Mouse (Mus musculus): ENCODE measurements around the gene Gm28053. TPM values are rescaled to one million over a fixed set of nuclear protein-coding genes. Genes with fewer than 3 reads are reported as not detected.
A peak's percentile ranks its signal among the peaks of the same experiment; 100 is the strongest.

Gm28053 gene
- polyA plus RNA-seq, 1 experiment from 2014 or later: not detected

GRCm38 (mm10) chr6:48747091-48747966 is 28.9 kb downstream of the Gm28053 start:
- ATAC-seq: no peak
- WGBS: 77% methylated on average over 7 of the region's 7 CpGs
- H3K27ac ChIP-seq: no peak overlapping the region
- no peak overlapping the region for H3K4me2 ChIP-seq (replicated peaks)
- no peaks in the 10 kb centered on the region for H3K36me3 ChIP-seq
- H3K4me3 ChIP-seq (replicated peaks): no peak overlapping the region
- H3K4me1 ChIP-seq (replicated peaks): peaks cover 8% of the 10 kb centered on the region
- H3K9me3 ChIP-seq: no peaks in the 10 kb centered on the region
- no peak overlapping the region for H3K9ac ChIP-seq (replicated peaks)
- H3K27me3 ChIP-seq: peaks cover 15% of the 10 kb centered on the region

DNA sequence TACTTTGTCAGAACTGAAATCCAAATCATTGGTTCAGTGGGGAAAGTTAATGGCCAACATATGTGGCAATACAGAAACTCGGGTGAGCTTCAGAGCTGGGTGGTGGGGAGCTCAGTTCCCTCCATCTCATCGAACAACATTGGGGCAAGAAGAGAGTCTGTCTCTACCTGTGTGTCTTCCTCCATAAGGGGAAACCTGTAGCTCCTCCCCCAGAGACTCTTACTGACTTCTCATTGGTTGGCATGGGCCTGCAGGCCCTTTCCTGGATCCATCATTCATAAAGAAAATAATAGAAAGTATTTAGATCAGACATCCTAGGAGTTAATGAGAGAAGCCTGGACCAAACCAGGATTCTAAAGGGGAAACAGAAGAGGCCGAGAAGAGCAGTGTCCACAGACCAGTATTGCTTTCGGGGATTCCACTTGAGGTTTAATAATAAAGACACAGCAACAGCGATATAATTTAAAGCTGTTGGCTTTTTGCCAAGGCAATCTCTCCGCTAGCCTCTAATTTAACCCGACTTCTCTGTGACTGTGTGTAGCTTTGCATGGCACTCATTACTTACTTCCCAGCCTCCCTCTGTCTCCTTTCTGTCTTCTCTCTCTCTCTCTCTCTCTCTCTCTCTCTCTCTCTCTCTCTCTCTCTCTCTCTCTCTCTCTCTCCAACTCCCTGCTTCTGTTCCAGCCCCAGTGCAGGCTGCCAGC is 45.3 kb downstream of the Gm28053 start:
- Histone ChIP-seq H3K4me2 (replicated peaks) (no peak overlapping the region), H3K9me3 (0 out of 2 replicates have a peak, but pooled peaks cover 8% of the 10 kb centered on the region), H3K4me3 (replicated peaks) (no peak overlapping the region), H3K27ac (no peak overlapping the region), H3K4me1 (replicated peaks) (no peaks in the 10 kb centered on the region), H3K27me3 (no peaks in the 10 kb centered on the region), H3K9ac (replicated peaks) (no peak overlapping the region), H3K36me3 (no peaks in the 10 kb centered on the region)
- no peak for ATAC-seq
- 78% methylated on average over 7 of the region's 7 CpGs for WGBS

DNA sequence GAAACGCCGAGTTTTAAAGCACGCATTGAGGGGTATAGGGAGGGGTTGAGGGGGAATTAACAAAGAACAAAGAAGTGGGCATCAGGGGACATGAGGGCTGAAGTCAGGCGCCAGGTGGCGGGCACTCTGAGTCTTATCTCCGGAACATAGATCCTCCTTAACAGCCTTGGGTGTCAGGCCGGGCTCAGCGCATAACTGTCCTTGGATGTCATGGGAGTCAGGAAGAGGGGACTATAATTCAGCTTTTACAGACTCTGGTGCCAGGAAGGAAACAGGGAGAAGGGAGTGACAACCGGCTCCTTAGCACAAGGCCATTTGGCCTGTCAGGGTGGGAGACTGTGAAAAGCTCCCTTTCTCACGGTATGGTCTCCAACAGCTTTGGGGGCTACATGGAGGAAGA is 46.1 kb downstream of the Gm28053 start:
- 92% methylated on average over 10 of the region's 10 CpGs for WGBS
- ATAC-seq: no peak
- Histone ChIP-seq H3K4me3 (replicated peaks) (no peak overlapping the region), H3K27ac (no peak overlapping the region), H3K4me1 (replicated peaks) (no peaks in the 10 kb centered on the region), H3K4me2 (replicated peaks) (no peak overlapping the region), H3K36me3 (no peaks in the 10 kb centered on the region), H3K9me3 (0 out of 2 replicates have a peak, but pooled peaks cover 8% of the 10 kb centered on the region), H3K9ac (replicated peaks) (no peak overlapping the region), H3K27me3 (no peaks in the 10 kb centered on the region)

DNA sequence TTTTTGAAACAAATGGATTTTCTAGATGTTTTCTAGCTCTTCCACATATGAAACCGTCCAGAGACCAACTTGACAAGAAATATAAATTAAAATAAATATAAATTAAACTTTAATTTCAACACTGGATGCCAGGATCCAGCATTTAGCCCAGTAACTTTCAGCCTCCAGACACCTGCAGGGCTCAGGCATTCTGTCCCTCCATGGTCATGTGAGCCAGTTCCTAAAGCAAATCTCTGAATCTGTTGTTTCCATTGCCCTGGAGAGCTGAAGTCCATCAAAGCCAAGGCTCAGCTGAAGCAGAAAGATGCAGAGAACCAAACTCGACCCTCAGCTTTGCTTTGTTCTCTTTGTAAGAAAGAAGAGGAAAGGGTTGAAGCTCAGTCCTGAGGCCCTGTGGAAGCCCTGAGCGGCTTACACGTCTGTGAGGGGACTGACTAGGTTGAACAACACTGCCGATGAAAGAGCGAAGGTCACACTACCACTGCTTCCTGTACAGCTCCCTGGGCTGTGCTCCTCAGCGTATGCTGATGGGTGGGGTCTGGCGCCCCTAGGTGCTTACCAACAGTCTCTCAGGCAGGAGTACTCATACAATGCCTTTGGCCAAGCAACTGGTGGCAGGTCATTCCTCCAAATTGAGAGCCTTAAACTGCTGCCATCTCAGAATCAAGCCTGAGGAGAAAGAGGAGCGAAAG is 49.9 kb downstream of the Gm28053 start:
- H3K9ac ChIP-seq (replicated peaks): no peak overlapping the region
- H3K4me3 ChIP-seq (replicated peaks): no peak overlapping the region
- H3K4me2 ChIP-seq (replicated peaks): no peak overlapping the region
- ATAC-seq: no peak
- WGBS: 84% methylated on average over 9 of the region's 9 CpGs
- 0 out of 2 replicates have a peak, but pooled peaks cover 8% of the 10 kb centered on the region for H3K9me3 ChIP-seq
- no peaks in the 10 kb centered on the region for H3K36me3 ChIP-seq
- H3K4me1 ChIP-seq (replicated peaks): no peaks in the 10 kb centered on the region
- no peak overlapping the region for H3K27ac ChIP-seq
- no peaks in the 10 kb centered on the region for H3K27me3 ChIP-seq

DNA sequence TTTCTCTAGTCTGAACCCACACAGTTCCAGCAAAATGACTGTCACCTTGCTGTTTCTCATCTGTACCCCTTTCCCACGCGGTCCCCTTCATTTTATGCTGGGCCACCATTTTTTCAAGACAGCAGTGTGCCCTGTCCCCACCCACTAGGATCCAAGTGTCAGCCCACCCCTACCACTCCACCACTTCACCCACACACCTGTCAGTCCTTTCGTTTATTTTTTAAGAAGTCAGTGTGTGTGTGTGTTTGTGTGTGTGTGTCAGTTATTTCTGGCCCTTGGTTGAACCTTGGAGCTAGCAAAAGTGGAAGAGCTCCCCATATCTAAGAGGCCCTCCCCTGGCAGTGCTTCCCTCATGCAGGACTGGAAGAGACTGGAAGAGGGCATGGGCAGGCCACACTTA is 50.5 kb downstream of the Gm28053 start:
- 0 out of 2 replicates have a peak, but pooled peaks cover 8% of the 10 kb centered on the region for H3K9me3 ChIP-seq
- no peak for ATAC-seq
- H3K4me1 ChIP-seq (replicated peaks): no peaks in the 10 kb centered on the region
- H3K9ac ChIP-seq (replicated peaks): no peak overlapping the region
- no peak overlapping the region for H3K27ac ChIP-seq
- H3K27me3 ChIP-seq: no peaks in the 10 kb centered on the region
- no peaks in the 10 kb centered on the region for H3K36me3 ChIP-seq
- no peak overlapping the region for H3K4me2 ChIP-seq (replicated peaks)
- WGBS: 89% methylated on average over 3 of the region's 3 CpGs
- H3K4me3 ChIP-seq (replicated peaks): no peak overlapping the region

- no peaks in the 10 kb centered on the region for H3K27me3 ChIP-seq
- no peaks in the 10 kb centered on the region for H3K9me3 ChIP-seq
- ATAC-seq: no peak
- WGBS: 96% methylated on average over 3 of the region's 3 CpGs
- no peak within 1 kb of the TSS for H3K4me3 ChIP-seq (replicated peaks)
- H3K9ac ChIP-seq (replicated peaks): no peak within 1 kb of the TSS
- H3K36me3 ChIP-seq: no peaks in the 10 kb centered on the region
- H3K4me2 ChIP-seq (replicated peaks): no peak within 1 kb of the TSS
- no peaks in the 10 kb centered on the region for H3K4me1 ChIP-seq (replicated peaks)
- H3K27ac ChIP-seq: no peak within 1 kb of the TSS
These were observed 52.3 kb downstream of the Gm28053 start, which contains the start of gene Gimap3 for GRCm38 (mm10) chr6:48770696-48771095. Gene Gimap3, minus strand, starts transcription at chr6:48770851.

- WGBS: 11% methylated on average over 8 of the region's 8 CpGs
- H3K36me3 ChIP-seq: no peaks in the 10 kb centered on the region
These were observed 53.6 kb downstream of the Gm28053 start for GRCm38 (mm10) chr6:48772030-48772429.

GRCm38 (mm10) chr6:48784406-48784805 is 66.0 kb downstream of the Gm28053 start:
- no peak overlapping the region for H3K4me3 ChIP-seq (replicated peaks)
- no peaks in the 10 kb centered on the region for H3K4me1 ChIP-seq (replicated peaks)
- no peak overlapping the region for H3K27ac ChIP-seq
- H3K36me3 ChIP-seq: no peaks in the 10 kb centered on the region
- ATAC-seq: no peak
- H3K27me3 ChIP-seq: no peaks in the 10 kb centered on the region
- H3K9ac ChIP-seq (replicated peaks): no peak overlapping the region
- 88% methylated on average over 1 of the region's 1 CpGs for WGBS
- no peaks in the 10 kb centered on the region for H3K9me3 ChIP-seq
- H3K4me2 ChIP-seq (replicated peaks): no peak overlapping the region

More at GRCm38 (mm10) chr6:48772030-48772429, 53.6 kb downstream of the Gm28053 start:
- no peak overlapping the region for H3K27ac ChIP-seq
- H3K27me3 ChIP-seq: no peaks in the 10 kb centered on the region
- ATAC-seq: peak; percentile 56; the same call in 1 of the 2 replicates
- no peak overlapping the region for H3K4me2 ChIP-seq (replicated peaks)
- H3K9me3 ChIP-seq: no peaks in the 10 kb centered on the region
- H3K4me1 ChIP-seq (replicated peaks): no peaks in the 10 kb centered on the region
- no peak overlapping the region for H3K9ac ChIP-seq (replicated peaks)
- H3K4me3 ChIP-seq (replicated peaks): no peak overlapping the region

DNA sequence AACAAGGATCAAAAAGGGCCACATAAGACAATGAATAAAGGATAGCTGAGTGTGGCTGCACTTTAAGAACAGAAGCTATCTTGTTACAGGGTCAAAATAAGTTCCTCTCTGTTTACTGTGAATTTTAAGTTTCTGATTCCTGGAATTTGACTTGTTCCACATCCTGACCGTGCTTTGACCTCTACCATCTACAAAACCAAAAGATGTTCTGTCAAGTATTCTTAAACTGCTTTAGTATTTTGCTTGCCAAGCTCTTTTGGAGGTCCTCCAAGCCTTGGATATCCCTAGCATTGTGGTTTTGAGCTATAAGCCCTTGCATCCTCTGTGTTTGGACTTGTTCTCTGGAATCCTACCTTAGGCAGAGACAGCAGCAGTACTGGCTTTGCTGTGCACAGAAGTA is 66.8 kb downstream of the Gm28053 start:
- Histone ChIP-seq H3K27ac (no peak overlapping the region), H3K4me3 (replicated peaks) (no peak overlapping the region), H3K4me2 (replicated peaks) (no peak overlapping the region), H3K36me3 (no peaks in the 10 kb centered on the region), H3K9me3 (no peaks in the 10 kb centered on the region), H3K27me3 (no peaks in the 10 kb centered on the region), H3K9ac (replicated peaks) (no peak overlapping the region), H3K4me1 (replicated peaks) (no peaks in the 10 kb centered on the region)
- whole genome bisulfite sequencing: 77% methylated on average over 1 of the region's 1 CpGs
- no peak for ATAC-seq

DNA sequence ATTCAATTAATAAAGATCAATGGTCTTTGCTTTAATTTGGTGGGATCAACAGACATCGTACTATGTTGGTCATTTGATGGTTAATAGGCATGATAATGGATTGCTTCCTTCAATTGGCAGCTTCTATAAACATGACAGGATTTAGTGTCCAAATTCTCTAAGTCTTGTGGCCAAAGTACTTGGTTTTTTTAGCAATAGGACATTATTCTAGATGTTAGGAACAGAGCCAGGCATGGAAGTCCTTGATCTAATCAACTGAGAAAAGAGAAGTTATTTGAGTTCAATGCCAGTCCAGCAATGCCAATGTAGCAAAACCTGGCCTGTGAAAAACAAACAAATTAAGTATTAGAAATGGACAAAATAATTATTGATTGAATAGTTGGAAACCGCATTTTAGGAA is 67.2 kb downstream of the Gm28053 start:
- no peak overlapping the region for H3K27ac ChIP-seq
- no peak overlapping the region for H3K4me2 ChIP-seq (replicated peaks)
- H3K9ac ChIP-seq (replicated peaks): no peak overlapping the region
- no peaks in the 10 kb centered on the region for H3K27me3 ChIP-seq
- 86% methylated on average over 2 of the region's 2 CpGs for WGBS
- no peak for ATAC-seq
- H3K4me1 ChIP-seq (replicated peaks): no peaks in the 10 kb centered on the region
- no peak overlapping the region for H3K4me3 ChIP-seq (replicated peaks)
- no peaks in the 10 kb centered on the region for H3K36me3 ChIP-seq
- no peaks in the 10 kb centered on the region for H3K9me3 ChIP-seq

- no peaks in the 10 kb centered on the region for H3K4me1 ChIP-seq (replicated peaks)
- H3K4me3 ChIP-seq (replicated peaks): no peak overlapping the region
- ATAC-seq: no peak
- H3K27me3 ChIP-seq: no peaks in the 10 kb centered on the region
- H3K27ac ChIP-seq: no peak overlapping the region
- no peak overlapping the region for H3K4me2 ChIP-seq (replicated peaks)
- H3K9me3 ChIP-seq: no peaks in the 10 kb centered on the region
- no peak overlapping the region for H3K9ac ChIP-seq (replicated peaks)
- 85% methylated on average over 2 of the region's 2 CpGs for WGBS
- H3K36me3 ChIP-seq: no peaks in the 10 kb centered on the region
These were observed 69.5 kb downstream of the Gm28053 start for GRCm38 (mm10) chr6:48787867-48788266.

GRCm38 (mm10) chr6:48801897-48802296 is 83.5 kb downstream of the Gm28053 start:
- WGBS: 86% methylated on average over 1 of the region's 1 CpGs
- Histone ChIP-seq H3K36me3 (no peaks in the 10 kb centered on the region), H3K4me1 (replicated peaks) (no peaks in the 10 kb centered on the region), H3K9me3 (no peaks in the 10 kb centered on the region), H3K4me3 (replicated peaks) (no peak overlapping the region), H3K27me3 (no peaks in the 10 kb centered on the region; the same call in 1 of the 2 replicates), H3K9ac (replicated peaks) (no peak overlapping the region), H3K27ac (no peak overlapping the region), H3K4me2 (replicated peaks) (no peak overlapping the region)
- ATAC-seq: no peak

All from midbrain, embryonic 13.5 days (tissue).